Mouse (Mus musculus): ENCODE data around the gene Wfdc3. TPM values are rescaled to one million over a fixed set of nuclear protein-coding genes. Genes with fewer than 3 reads are reported as not detected.
A peak's percentile ranks its signal among the peaks of the same experiment; 100 is the strongest.

Gene Wfdc3
- 1.1 and 1.3 TPM in 2 replicates for polyA plus RNA-seq (2015; fragmentation: Nextera tagmentation; extraction: Ambion mirVana)

DNA sequence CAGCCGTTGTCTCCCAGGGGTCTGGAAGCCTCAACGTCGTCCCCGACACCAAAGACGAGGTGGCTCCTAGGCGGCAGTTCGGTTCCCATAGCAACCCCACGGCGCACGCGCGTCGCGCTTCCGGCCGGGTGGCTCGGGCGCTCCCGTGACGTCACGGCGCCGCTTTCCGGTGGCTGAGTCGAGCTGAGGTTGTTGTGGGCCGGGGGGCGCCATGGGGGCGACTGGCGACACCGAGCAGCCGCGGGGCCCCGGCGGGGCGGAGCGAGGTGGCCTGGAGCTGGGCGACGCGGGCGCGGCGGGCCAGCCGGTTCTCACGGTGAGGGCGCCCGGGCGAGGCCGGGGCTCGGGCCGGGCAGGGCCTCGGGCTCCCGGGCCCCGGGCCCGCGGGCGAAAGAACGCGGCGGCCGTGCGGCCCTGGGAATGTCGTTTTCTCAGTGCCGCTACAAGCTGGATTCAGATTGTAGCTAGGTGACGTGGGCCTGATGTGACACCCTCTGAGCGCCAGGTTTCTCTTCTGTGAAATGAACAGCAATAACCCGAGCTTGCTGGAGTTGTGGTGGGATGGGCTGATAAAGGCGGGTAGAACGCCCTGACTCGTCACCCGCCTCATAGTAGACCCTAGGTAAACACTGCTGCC, at the start of gene Wfdc3, which contains the start of gene Dnttip1:
Wfdc3 (minus strand) TSS at position 89 of the 637 bp plus-strand sequence.
Dnttip1 (plus strand) TSS at position 141 of the 637 bp plus-strand sequence.
- peak within 1 kb of the TSS; percentile 76 for H3K27ac ChIP-seq (replicated peaks)
- H3K9me3 ChIP-seq (replicated peaks): no peaks in the 10 kb centered on the region
- H3K36me3 ChIP-seq: peaks cover 18% of the 10 kb centered on the region
- peak within 1 kb of the TSS; percentile 74 for H3K4me2 ChIP-seq
- under 1% methylated on average over 65 of the region's 70 CpGs for WGBS
- H3K4me3 ChIP-seq (replicated peaks): peak within 1 kb of the TSS; percentile 96
- H3K9ac ChIP-seq (replicated peaks): peak within 1 kb of the TSS; percentile 98
- peaks cover 39% of the 10 kb centered on the region for H3K4me1 ChIP-seq
- ATAC-seq (ENCODE audit: low FRiP score): peak; percentile 95
- no peaks in the 10 kb centered on the region for H3K27me3 ChIP-seq (replicated peaks)

DNA sequence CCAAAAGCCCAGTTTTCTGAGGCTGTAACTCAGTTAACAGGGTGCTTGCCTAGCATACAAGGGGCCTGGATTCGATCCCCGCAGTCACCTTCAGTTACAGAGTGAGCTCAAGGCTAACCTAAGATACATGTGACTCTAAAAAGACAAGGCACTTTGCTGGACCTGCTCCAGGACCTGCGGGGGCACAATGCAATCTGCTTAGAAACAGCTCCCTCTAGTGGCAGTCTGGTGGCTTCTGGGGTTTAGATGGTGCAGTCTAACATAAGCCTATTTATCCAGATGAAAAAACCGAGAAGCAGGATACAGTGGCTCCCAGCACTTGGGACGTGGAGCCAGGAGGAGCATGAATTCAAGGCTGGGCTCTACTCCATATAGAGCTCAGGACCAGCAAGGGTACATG, 48.6 kb upstream of the Wfdc3 start:
- WGBS: 32% methylated on average over 5 of the region's 5 CpGs
- no peak for ATAC-seq (ENCODE audit: low FRiP score)

DNA sequence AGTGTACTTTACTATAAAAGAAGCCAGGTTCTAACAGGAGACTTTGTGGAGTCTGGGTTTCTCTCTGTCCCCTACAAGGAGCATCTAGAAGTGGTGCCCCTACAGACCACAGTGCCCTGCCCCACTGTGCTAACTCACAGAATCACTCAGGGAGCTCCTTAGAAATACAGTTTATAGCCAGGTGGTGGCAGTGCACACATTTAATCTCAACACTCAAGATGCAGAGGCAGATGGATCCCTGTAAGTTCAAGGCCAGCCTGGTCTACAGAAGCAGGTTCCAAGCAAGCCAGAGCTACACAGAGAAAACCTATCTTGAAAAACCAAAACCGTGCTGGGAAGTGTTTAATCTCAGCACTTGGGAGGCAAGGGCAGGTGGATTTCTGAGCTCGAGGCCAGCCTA, 48.0 kb upstream of the Wfdc3 start:
- Histone ChIP-seq H3K27me3 (replicated peaks) (no peaks in the 10 kb centered on the region), H3K4me1 (no peaks in the 10 kb centered on the region; the same call in 1 of the 2 replicates), H3K9ac (replicated peaks) (no peak overlapping the region), H3K9me3 (replicated peaks) (no peaks in the 10 kb centered on the region), H3K36me3 (peaks cover 62% of the 10 kb centered on the region), H3K4me2 (no peak overlapping the region), H3K4me3 (replicated peaks) (no peak overlapping the region), H3K27ac (replicated peaks) (no peak overlapping the region)
- 94% methylated on average over 2 of the region's 2 CpGs for WGBS
- ATAC-seq (ENCODE audit: low FRiP score): no peak

More for the DNA sequence above, 48.6 kb upstream of the Wfdc3 start:
- Histone ChIP-seq H3K9ac (replicated peaks) (no peak overlapping the region), H3K27ac (replicated peaks) (no peak overlapping the region), H3K9me3 (replicated peaks) (no peaks in the 10 kb centered on the region), H3K36me3 (peaks cover 58% of the 10 kb centered on the region), H3K27me3 (replicated peaks) (no peaks in the 10 kb centered on the region), H3K4me2 (no peak overlapping the region), H3K4me1 (no peaks in the 10 kb centered on the region), H3K4me3 (replicated peaks) (no peak overlapping the region)

DNA sequence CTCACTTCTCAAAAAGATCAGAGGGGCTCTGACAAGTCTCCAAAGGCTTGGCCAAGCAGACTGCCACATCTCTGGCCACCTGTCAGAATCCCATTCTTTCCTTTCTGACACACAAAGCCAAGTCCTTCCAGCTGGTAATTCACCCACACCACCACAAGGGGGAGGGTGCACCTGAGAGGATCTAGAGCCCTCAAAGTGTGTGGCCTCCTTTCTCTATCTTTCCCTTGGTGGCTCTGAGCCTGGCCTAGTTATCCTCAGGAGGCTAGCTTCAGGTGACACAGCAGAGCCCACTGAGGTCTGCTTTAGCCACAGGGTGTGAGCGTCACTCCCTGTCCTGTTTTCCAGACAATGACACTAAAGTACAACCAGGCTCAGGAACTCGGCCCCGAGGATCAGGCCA, 47.5 kb upstream of the Wfdc3 start:
- Histone ChIP-seq H3K4me2 (no peak overlapping the region), H3K27me3 (replicated peaks) (no peaks in the 10 kb centered on the region), H3K36me3 (peaks cover 61% of the 10 kb centered on the region), H3K4me3 (replicated peaks) (no peak overlapping the region), H3K9ac (replicated peaks) (no peak overlapping the region), H3K9me3 (replicated peaks) (no peaks in the 10 kb centered on the region), H3K4me1 (peaks cover 5% of the 10 kb centered on the region), H3K27ac (replicated peaks) (no peak overlapping the region)
- WGBS: 83% methylated on average over 3 of the region's 3 CpGs
- no peak for ATAC-seq (ENCODE audit: low FRiP score)

DNA sequence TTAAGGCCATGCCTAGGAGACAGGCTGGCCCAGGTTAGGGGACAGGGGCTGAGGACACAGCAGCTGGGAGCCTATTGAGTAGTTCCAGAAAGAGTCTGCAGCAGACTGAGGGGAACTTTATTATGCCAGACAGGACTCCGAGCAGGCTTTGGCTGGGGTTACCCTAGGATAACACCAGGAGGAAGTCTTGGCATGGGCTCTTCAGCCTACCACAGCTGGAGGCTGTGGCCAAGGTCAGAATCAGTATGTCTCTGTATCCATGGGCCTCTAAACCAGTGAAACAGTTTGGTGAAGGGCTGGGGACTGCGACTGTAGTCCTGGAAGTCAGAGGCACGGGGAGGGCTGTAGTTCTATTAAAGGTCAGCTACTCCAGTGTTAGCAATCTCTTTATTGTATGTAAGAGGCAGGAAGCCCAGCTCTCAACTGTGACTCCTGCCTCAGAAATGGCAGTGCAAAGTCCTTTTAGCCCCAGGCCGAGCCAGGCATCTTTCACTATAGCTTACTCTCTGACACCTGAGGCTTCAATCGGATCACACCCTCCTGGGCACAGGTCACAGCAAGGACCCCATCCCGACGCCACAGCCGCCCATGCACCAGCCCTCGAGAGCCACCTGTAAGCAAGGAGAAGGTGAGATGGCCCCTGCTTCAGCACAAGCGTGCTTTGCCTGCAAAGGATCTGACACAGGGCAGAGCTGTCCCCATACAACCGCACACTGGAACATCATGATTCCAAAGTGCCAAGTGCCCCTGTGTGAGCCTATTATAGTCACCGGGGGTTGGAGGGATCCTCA, 46.9 kb upstream of the Wfdc3 start:
- ATAC-seq (ENCODE audit: low FRiP score): no peak
- H3K4me1 ChIP-seq: peaks cover 10% of the 10 kb centered on the region
- H3K36me3 ChIP-seq: peaks cover 56% of the 10 kb centered on the region
- H3K9ac ChIP-seq (replicated peaks): no peak overlapping the region
- H3K9me3 ChIP-seq (replicated peaks): no peaks in the 10 kb centered on the region
- no peak overlapping the region for H3K27ac ChIP-seq (replicated peaks)
- H3K4me3 ChIP-seq (replicated peaks): no peak overlapping the region
- 93% methylated on average over 12 of the region's 12 CpGs for WGBS
- no peaks in the 10 kb centered on the region for H3K27me3 ChIP-seq (replicated peaks)
- H3K4me2 ChIP-seq: no peak overlapping the region

DNA sequence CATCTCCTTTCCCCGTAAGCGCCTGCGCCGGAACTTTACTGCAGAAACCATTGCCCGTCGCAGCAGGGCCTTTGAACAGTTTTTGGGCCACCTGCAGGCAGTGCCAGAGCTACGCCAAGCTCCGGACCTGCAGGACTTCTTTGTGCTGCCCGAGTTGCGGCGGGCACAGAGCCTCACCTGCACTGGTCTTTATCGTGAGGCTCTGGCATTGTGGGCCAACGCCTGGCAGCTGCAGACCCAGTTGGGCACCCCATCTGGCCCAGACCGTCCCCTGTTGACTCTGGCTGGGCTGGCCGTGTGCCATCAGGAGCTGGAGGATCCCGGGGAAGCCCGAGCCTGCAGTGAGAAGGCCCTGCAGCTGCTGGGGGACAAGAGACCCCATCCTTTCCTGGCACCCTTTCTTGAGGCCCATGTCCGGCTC, 46.1 kb upstream of the Wfdc3 start:
- Histone ChIP-seq H3K4me2 (no peak overlapping the region), H3K9me3 (replicated peaks) (no peaks in the 10 kb centered on the region), H3K27me3 (replicated peaks) (no peaks in the 10 kb centered on the region), H3K36me3 (peaks cover 51% of the 10 kb centered on the region), H3K4me3 (replicated peaks) (no peak overlapping the region), H3K4me1 (peaks cover 17% of the 10 kb centered on the region), H3K9ac (replicated peaks) (no peak overlapping the region), H3K27ac (replicated peaks) (no peak overlapping the region)
- WGBS: 87% methylated on average over 18 of the region's 18 CpGs
- no peak for ATAC-seq (ENCODE audit: low FRiP score)

DNA sequence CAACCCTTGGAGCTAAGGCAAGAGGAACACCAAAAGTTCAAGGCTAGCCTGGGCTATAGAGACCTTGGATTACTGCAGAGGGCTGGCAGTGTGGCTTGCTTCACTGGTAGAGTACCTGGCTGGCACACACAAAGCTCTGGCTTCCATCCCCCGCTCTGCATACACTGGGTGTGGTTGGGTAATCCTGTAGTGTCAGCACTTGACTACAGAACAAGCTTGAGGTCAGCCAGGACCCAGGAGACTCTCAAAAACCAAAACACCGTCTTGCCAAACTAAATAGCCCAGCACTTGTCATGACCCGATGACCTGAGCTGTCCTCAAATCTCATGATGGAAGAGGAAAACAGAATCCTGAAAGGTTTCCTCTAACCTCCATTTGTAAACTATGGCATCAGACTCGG, 44.7 kb upstream of the Wfdc3 start:
- Histone ChIP-seq H3K27me3 (replicated peaks) (no peaks in the 10 kb centered on the region), H3K4me2 (no peak overlapping the region), H3K9ac (replicated peaks) (no peak overlapping the region), H3K9me3 (replicated peaks) (no peaks in the 10 kb centered on the region), H3K4me1 (peaks cover 24% of the 10 kb centered on the region), H3K27ac (replicated peaks) (no peak overlapping the region), H3K4me3 (replicated peaks) (no peak overlapping the region), H3K36me3 (peaks cover 37% of the 10 kb centered on the region)
- WGBS: 90% methylated on average over 4 of the region's 4 CpGs
- no peak for ATAC-seq (ENCODE audit: low FRiP score)

DNA sequence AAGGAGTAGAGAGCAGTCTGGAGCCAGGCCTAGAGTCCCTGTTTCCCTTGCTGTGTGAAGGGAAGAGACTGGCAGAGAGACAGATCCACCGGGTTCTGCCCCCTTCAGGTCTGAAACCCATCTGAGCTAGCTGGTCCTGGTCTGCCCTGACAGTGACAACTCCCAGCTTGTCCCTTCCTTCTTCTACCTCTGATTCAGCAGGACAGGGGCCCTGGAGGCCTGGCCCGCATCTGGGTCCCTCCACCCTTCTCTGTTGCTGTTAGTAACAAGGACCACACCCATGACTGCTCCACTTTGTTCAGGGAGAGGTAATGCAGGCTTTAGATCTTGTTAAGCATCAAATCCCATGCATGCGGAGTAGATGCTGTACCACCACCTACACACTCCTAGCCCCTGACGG, 42.7 kb upstream of the Wfdc3 start:
- 72% methylated on average over 4 of the region's 4 CpGs for WGBS
- no peak overlapping the region for H3K27ac ChIP-seq (replicated peaks)
- peaks cover 31% of the 10 kb centered on the region for H3K36me3 ChIP-seq
- 0 out of 2 replicates have a peak overlapping the region, but pooled peaks have one; percentile 10 for H3K9ac ChIP-seq (replicated peaks)
- H3K4me1 ChIP-seq: peaks cover 35% of the 10 kb centered on the region
- no peaks in the 10 kb centered on the region for H3K9me3 ChIP-seq (replicated peaks)
- peak overlapping the region; percentile 5; the same call in 1 of the 2 replicates for H3K4me2 ChIP-seq
- H3K4me3 ChIP-seq (replicated peaks): no peak overlapping the region
- ATAC-seq (ENCODE audit: low FRiP score): no peak
- no peaks in the 10 kb centered on the region for H3K27me3 ChIP-seq (replicated peaks)

DNA sequence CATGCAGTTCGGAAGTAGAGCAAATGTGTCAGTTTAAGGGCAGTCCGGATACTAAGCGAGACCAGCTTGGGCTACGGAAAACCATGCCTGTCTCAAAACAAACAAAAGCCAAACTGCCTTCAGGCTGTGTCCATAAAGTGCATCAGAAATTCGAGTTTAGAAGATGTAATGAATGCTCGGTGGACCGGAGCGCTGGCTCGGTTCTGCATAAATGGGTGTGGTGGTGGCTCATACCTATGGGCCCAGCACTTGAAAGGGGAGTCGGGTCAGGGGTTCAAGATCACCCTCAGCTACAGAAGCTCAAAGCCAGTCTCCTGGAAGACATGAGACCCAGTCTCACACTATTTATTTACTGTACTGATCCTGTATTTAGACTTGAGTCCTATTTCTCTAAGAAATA, 42.0 kb upstream of the Wfdc3 start:
- 79% methylated on average over 10 of the region's 10 CpGs for WGBS
- Histone ChIP-seq H3K4me1 (peaks cover 35% of the 10 kb centered on the region), H3K4me2 (peak overlapping the region; percentile 26), H3K27ac (replicated peaks) (no peak overlapping the region), H3K9me3 (replicated peaks) (no peaks in the 10 kb centered on the region), H3K4me3 (replicated peaks) (no peak overlapping the region), H3K9ac (replicated peaks) (no peak overlapping the region), H3K36me3 (peaks cover 25% of the 10 kb centered on the region), H3K27me3 (replicated peaks) (no peaks in the 10 kb centered on the region)
- no peak for ATAC-seq (ENCODE audit: low FRiP score)

DNA sequence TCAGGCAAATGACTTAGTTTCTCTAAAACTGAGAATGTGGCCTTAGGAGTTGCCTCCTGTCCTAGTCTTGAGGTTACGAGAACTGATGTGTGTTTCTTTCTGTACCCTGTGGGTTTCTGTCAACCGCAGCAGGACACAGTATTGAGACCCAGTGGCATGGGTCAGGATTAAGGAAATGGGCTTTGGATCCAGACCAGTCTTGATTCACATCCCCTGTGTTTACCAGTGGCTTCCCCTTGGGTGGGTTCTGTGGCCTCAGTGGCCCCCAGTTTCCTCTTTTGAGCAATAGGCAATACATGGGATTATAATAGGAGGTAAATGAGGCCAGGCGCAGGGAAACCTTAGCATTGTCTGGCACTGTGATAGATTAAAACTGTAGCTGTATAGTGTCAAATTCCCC, 41.3 kb upstream of the Wfdc3 start:
- peaks cover 35% of the 10 kb centered on the region for H3K4me1 ChIP-seq
- H3K4me3 ChIP-seq (replicated peaks): peak overlapping the region; percentile 75
- no peak for ATAC-seq (ENCODE audit: low FRiP score)
- H3K27me3 ChIP-seq (replicated peaks): no peaks in the 10 kb centered on the region
- WGBS: 86% methylated on average over 3 of the region's 3 CpGs
- H3K36me3 ChIP-seq: peaks cover 18% of the 10 kb centered on the region
- H3K9ac ChIP-seq (replicated peaks): no peak overlapping the region
- peak overlapping the region; percentile 93 for H3K4me2 ChIP-seq
- no peak overlapping the region; the same call in 1 of the 2 replicates for H3K27ac ChIP-seq (replicated peaks)
- no peaks in the 10 kb centered on the region for H3K9me3 ChIP-seq (replicated peaks)

DNA sequence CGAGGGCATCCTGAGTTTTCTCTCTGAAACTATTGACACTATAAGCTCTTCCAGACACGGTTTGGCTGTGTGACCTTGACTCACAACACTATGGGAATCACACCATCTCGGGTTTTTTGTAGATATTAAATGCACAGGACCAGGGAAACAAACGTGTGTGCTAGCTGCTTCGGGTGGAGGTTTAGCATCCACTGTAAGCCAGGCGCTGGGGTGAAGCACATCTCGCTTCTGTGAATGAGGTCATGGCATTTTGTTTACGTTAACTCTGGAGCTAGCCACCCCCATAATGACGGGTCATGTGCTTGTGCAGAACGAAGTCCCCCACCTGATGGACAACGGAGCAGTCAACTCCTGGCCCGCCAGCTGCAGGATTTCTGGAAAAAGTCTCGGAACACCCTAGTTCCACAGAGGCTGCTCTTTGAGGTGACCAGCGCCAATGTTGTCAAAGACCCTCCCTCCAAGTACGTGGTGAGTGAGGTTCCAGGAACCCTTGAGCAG, 40.7 kb upstream of the Wfdc3 start:
- Histone ChIP-seq H3K27ac (replicated peaks) (peak overlapping the region; percentile 81), H3K36me3 (peaks cover 12% of the 10 kb centered on the region), H3K4me1 (peaks cover 35% of the 10 kb centered on the region), H3K9me3 (replicated peaks) (no peaks in the 10 kb centered on the region), H3K4me3 (replicated peaks) (peak overlapping the region; percentile 75), H3K9ac (replicated peaks) (peak overlapping the region; percentile 81), H3K4me2 (peak overlapping the region; percentile 93), H3K27me3 (replicated peaks) (no peaks in the 10 kb centered on the region)
- peak; percentile 30; the same call in 1 of the 2 replicates for ATAC-seq (ENCODE audit: low FRiP score)
- 11% methylated on average over 15 of the region's 15 CpGs for WGBS

Measured in neural tube, embryonic 15.5 days (tissue).